Mouse (Mus musculus): ENCODE results near the gene Ccdc86. TPM values are rescaled to one million over a fixed set of nuclear protein-coding genes. Genes with fewer than 3 reads are reported as not detected.

The Ccdc86 gene
- polyA plus RNA-seq, 1 experiment from 2014 or later: 23.4 TPM

DNA sequence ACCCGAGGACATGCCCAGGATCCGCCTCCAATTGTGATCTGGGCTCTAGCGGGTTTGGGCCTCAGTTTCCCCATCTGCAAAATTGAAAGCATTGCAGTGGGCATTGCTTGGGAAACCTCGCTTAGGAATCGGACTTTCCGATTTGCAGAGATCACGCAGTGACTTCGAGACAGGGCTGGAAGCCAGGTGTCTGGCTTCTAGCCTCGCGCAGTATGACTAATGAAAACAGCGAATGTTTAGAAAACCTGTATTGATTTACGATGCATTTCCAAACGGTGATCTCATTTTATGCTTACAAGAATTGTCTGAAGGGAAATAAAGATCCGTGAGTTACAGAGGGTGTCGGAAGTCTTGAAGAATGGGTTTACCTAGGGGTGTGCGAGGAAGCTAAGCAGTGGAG lies 53.4 kb downstream of the Ccdc86 start:
- Histone ChIP-seq H3K27ac (ENCODE audit: low read depth, low read length) (peak overlapping the region; percentile 90), H3K36me3 (ENCODE audit: control insufficient read depth, insufficient read depth, low read length) (peaks cover 13% of the 10 kb centered on the region), H3K4me1 (ENCODE audit: control insufficient read depth, insufficient read depth, low read length) (peaks cover 6% of the 10 kb centered on the region; the same call in 1 of the 2 replicates), H3K4me2 (ENCODE audit: low read depth) (peak overlapping the region; percentile 46), H3K4me3 (ENCODE audit: low read depth, low read length) (peak overlapping the region; percentile 82), H3K27me3 (ENCODE audit: control insufficient read depth, insufficient read depth, low read length) (no peaks in the 10 kb centered on the region), H3K9ac (ENCODE audit: low read length) (peak overlapping the region; percentile 91), H3K9me3 (ENCODE audit: control insufficient read depth, low read length) (no peaks in the 10 kb centered on the region)
- DNase-seq (ENCODE audit: low spot score) (no peak), ATAC-seq (ENCODE audit: insufficient read depth, low FRiP score, low TSS enrichment) (no peak)
- WGBS: 1% methylated on average over 16 of the region's 16 CpGs

GRCm38 (mm10) chr19:10895016-10895528 lies 54.0 kb downstream of the Ccdc86 start, which contains the start of gene Prpf19:
TSS of gene Prpf19 (plus strand) at chr19:10895231.
- Histone ChIP-seq H3K4me1 (ENCODE audit: control insufficient read depth, insufficient read depth, low read length) (peaks cover 6% of the 10 kb centered on the region; the same call in 1 of the 2 replicates), H3K36me3 (ENCODE audit: control insufficient read depth, insufficient read depth, low read length) (peaks cover 8% of the 10 kb centered on the region), H3K9ac (ENCODE audit: low read length) (peak within 1 kb of the TSS; percentile 91), H3K27ac (ENCODE audit: low read depth, low read length) (peak within 1 kb of the TSS; percentile 90), H3K9me3 (ENCODE audit: control insufficient read depth, low read length) (no peaks in the 10 kb centered on the region), H3K27me3 (ENCODE audit: control insufficient read depth, insufficient read depth, low read length) (no peaks in the 10 kb centered on the region), H3K4me2 (ENCODE audit: low read depth) (peak within 1 kb of the TSS; percentile 46), H3K4me3 (ENCODE audit: low read depth, low read length) (peak within 1 kb of the TSS; percentile 82)
- DNase-seq (ENCODE audit: low spot score): peak; percentile 98
- 0% methylated on average over 43 of the region's 43 CpGs for WGBS
- ATAC-seq (ENCODE audit: insufficient read depth, low FRiP score, low TSS enrichment): peak; percentile 93

DNA sequence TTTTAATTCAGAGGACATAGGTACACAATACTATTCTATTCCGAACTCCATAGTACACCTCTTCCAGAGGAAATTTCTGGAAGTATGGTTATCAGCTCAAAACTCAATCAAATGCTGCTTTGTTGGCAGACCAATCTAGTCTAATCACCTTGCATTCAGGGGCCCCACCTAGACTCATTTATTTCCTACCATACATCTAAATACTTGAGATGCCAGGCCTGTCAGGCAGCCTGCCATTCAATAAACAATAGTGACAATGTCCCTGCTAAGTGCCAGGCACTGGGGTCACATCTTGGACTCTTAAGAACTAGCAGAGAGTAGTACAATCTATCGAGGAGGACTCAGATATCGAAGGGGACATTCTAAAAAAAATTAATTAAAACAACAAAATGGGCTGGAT lies 56.9 kb downstream of the Ccdc86 start:
- WGBS: 95% methylated on average over 3 of the region's 3 CpGs
- H3K27ac ChIP-seq (ENCODE audit: low read depth, low read length): no peak overlapping the region
- no peak overlapping the region for H3K4me3 ChIP-seq (ENCODE audit: low read depth, low read length)
- DNase-seq (ENCODE audit: low spot score) (no peak), ATAC-seq (ENCODE audit: insufficient read depth, low FRiP score, low TSS enrichment) (no peak)
- H3K4me2 ChIP-seq (ENCODE audit: low read depth): no peak overlapping the region
- no peaks in the 10 kb centered on the region for H3K36me3 ChIP-seq (ENCODE audit: control insufficient read depth, insufficient read depth, low read length)
- no peak overlapping the region for H3K9ac ChIP-seq (ENCODE audit: low read length)
- H3K9me3 ChIP-seq (ENCODE audit: control insufficient read depth, low read length): no peaks in the 10 kb centered on the region
- H3K27me3 ChIP-seq (ENCODE audit: control insufficient read depth, insufficient read depth, low read length): no peaks in the 10 kb centered on the region
- peaks cover 6% of the 10 kb centered on the region; the same call in 1 of the 2 replicates for H3K4me1 ChIP-seq (ENCODE audit: control insufficient read depth, insufficient read depth, low read length)

Other genes starting within 250 kb of the Ccdc86 start
- gene Cd5, start 210.3 kb downstream of the Ccdc86 start, polyA plus RNA-seq (2014; fragmentation: Nextera tagmentation; extraction: Ambion mirVana): 0.11 and 0.24 TPM in 2 replicates
- not detected in 2 replicates for gene Cd6, start 119.2 kb downstream of the Ccdc86 start, polyA plus RNA-seq (2014; fragmentation: Nextera tagmentation; extraction: Ambion mirVana)
- 0.09 and 0.53 TPM in 2 replicates for gene Slc15a3, start 109.5 kb downstream of the Ccdc86 start, polyA plus RNA-seq (2014; fragmentation: Nextera tagmentation; extraction: Ambion mirVana)
- gene Tmem132a, start 79.3 kb downstream of the Ccdc86 start, polyA plus RNA-seq (2014; fragmentation: Nextera tagmentation; extraction: Ambion mirVana): 82.6 and 85.5 TPM in 2 replicates
- 49.4 and 49.5 TPM in 2 replicates for gene Tmem109, start 67.3 kb downstream of the Ccdc86 start, polyA plus RNA-seq (2014; fragmentation: Nextera tagmentation; extraction: Ambion mirVana)
- 47.3 and 56.8 TPM in 2 replicates for gene Prpf19, start 54.0 kb downstream of the Ccdc86 start, polyA plus RNA-seq (2014; fragmentation: Nextera tagmentation; extraction: Ambion mirVana)
- gene Zp1, start 28.6 kb downstream of the Ccdc86 start, polyA plus RNA-seq (2014; fragmentation: Nextera tagmentation; extraction: Ambion mirVana): not detected in 2 replicates
- not detected in 2 replicates for gene Ptgdr2, start 12.1 kb downstream of the Ccdc86 start, polyA plus RNA-seq (2014; fragmentation: Nextera tagmentation; extraction: Ambion mirVana)
- gene Ms4a10, start 25.4 kb upstream of the Ccdc86 start, polyA plus RNA-seq (2014; fragmentation: Nextera tagmentation; extraction: Ambion mirVana): not detected in 2 replicates
- not detected in 2 replicates for gene Ms4a15, start 44.0 kb upstream of the Ccdc86 start, polyA plus RNA-seq (2014; fragmentation: Nextera tagmentation; extraction: Ambion mirVana)
- not detected in 2 replicates for gene Ms4a18, start 68.8 kb upstream of the Ccdc86 start, polyA plus RNA-seq (2014; fragmentation: Nextera tagmentation; extraction: Ambion mirVana)
- not detected in 2 replicates for gene Ms4a8a, start 131.8 kb upstream of the Ccdc86 start, polyA plus RNA-seq (2014; fragmentation: Nextera tagmentation; extraction: Ambion mirVana)
- gene 1700017D01Rik, start 181.6 kb upstream of the Ccdc86 start, polyA plus RNA-seq (2014; fragmentation: Nextera tagmentation; extraction: Ambion mirVana): not detected in 2 replicates
- gene 1700025F22Rik, start 216.1 kb upstream of the Ccdc86 start, polyA plus RNA-seq (2014; fragmentation: Nextera tagmentation; extraction: Ambion mirVana): not detected in 2 replicates
- gene Ms4a13, start 247.5 kb upstream of the Ccdc86 start, polyA plus RNA-seq (2014; fragmentation: Nextera tagmentation; extraction: Ambion mirVana): not detected in 2 replicates